Mouse (Mus musculus) embryonic facial prominence, embryonic 10.5 days (tissue): ENCODE data around the gene Foxc1. TPM values are rescaled to one million over a fixed set of nuclear protein-coding genes. Genes with fewer than 3 reads are reported as not detected.

ENCODE experiments used
- polyA plus RNA-seq: library from polyadenylated mRNA; unstranded; fragments of >200 nt; fragmentation: Nextera tagmentation; extraction: Ambion mirVana; gene quantifications from 2 replicates; pipeline ENCODE4 v1.2.1, GENCODE M21; 2016

The Foxc1 gene
- polyA plus RNA-seq, 1 experiment from 2014 or later = 4.1 TPM

Other genes starting within 250 kb of the Foxc1 start
- not detected in 2 replicates for gene A530084C06Rik, start 247.3 kb upstream of the Foxc1 start, polyA plus RNA-seq
- gene Foxf2, start 180.8 kb upstream of the Foxc1 start, polyA plus RNA-seq = 10.8 and 12.8 TPM in 2 replicates